Mouse (Mus musculus) fibroblast of lung, adult 2 months (primary cell): ENCODE data around the gene Arhgap25.

Experiments
- DNase-seq: peaks from one replicate; pipeline ENCODE4 v3.0.0-alpha.2; 2011; ENCODE audit warnings: low read depth

Gene Arhgap25

DNA sequence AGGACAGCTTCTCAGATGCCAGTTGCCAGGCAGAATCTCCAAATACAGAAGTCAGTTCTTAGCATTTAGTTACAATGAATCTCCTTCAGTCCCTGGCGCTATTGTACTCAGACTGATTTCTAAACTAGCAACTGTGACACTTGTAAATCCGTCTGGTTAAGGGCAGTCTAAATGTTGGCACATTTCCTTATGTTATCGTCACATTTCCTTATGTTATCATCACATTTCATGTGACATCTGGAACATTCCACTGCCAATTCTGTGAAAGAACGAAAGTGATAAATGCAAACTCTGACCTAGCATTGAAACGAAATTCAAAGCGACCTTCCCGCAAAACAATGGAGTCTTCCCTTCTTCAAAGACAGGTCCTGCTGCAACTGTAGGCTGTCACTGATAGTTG lies 87.8 kb downstream of the Arhgap25 start:
- no peak for DNase-seq

DNA sequence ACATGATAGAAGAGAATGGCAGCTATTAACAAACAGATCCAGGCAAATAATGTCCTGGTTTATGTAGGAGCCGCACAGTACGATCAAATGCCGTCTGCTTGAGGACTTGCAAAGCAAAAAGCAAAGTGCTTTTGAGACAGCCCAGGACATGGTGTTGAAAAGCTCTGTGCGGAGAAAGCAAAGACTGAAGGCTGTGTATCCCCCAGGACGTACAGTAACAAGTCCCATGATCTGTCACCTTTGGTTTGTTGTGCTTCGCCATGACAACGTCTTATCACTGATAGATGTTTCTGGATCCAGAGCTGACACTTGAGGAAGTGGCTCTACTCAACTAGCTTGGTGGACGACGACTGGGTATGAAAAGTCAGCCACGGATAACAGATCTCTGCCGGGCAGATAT lies 89.8 kb downstream of the Arhgap25 start:
- no peak for DNase-seq

DNA sequence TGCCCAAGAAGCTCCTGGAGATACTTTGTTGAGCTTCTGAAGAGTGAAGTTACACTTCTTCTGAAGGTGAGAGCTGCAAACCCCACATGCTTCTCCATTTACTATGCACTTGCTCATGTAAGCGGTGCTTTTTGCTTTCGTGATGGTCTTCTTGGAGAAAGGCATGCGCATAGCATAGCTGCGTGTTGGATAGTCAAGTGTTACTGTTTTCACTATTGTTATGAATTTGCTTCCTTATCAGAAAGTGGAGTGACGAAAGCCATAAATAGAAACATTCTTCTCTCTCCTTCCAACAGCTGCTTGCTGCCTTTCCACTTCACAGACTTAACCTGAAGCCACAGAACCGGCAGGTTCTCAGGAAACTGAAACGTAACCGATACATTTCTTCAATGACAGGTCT lies 96.3 kb downstream of the Arhgap25 start:
- no peak for DNase-seq

DNA sequence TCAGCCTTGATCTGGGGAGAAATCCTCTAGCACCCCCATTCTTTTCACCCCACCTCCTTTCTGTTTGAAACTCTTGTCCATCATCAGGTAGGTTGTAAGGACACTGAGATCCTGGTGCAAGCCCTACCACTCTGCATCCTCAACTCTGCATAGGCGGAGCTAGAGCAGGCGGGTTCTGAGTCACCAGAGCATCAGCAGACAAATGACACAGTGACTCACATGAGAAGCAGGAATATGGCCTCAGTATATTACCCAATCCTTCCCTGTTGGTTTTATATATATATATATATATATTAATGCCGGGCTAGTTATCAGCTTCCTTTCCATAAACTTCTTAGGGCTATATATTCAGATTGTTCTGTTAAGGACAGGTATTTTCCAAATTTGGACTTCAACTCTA lies 97.3 kb downstream of the Arhgap25 start:
- DNase-seq: no peak

DNA sequence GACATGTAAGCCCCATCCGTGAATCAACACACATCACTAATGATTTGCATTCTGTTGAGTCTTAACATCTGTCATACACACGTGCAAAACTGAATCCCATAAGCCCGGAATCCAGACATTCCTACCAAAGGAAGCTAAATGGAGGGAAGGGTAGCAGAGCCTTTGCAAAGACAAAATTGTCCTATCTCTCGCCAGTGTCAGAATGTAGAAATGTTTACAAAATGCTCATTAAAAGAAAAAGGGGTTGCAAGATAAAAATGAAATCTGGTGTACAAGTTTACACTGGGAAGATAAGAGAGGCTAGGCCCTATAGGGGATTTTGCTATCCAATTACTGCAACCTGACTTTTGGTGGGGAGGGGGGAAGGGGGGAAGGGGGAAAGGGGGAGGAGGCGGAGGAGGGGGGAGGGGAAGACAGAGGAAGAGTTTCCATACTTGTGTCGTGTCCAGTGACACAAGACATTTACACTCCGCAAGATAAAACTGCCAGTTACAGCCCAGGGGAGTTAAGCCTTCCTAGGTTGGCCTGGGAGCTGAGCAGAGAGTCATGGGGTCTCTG lies 104.5 kb downstream of the Arhgap25 start, which contains the start of gene Bmp10:
Bmp10 (plus strand) TSS at position 508 of the 558 bp plus-strand sequence.
- DNase-seq: no peak

DNA sequence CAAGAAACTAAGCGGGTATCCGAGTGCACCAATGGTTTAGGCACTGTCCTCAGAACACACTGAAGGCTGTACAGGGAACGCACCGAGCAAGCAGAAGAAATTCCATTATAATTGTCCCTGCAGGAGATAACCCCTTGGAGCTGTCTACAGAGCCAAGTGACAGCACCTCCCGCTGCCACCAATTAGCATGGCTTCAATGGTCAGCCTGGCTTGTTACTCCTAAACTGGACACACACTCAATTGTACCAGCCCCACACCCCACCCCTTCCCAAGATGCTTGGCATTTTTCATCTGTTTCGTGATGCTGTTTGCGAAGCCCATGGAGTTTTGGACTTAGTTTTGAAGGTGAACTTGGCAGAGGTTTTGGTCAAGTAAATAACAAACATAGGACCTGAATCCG lies 105.4 kb downstream of the Arhgap25 start:
- DNase-seq: no peak

DNA sequence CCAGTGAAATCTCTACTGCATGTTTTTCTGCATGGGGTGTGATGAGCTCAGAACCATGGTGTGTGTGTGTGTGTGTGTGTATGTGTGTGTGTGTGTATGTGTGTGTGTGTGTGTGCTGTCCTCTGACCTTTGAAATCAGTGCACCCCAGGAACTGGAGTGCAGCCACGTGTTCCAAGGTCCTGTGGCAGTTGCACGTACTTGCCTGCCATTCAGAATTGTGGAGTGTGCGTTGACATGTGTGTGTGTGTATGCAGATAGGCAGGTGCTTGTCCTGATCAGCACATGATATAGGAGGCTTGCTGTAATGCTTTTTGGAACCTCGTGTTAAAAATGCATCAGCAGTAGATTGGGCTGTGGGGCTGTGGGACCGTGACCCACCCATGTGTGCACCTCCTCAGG lies 106.1 kb downstream of the Arhgap25 start:
- DNase-seq: no peak

DNA sequence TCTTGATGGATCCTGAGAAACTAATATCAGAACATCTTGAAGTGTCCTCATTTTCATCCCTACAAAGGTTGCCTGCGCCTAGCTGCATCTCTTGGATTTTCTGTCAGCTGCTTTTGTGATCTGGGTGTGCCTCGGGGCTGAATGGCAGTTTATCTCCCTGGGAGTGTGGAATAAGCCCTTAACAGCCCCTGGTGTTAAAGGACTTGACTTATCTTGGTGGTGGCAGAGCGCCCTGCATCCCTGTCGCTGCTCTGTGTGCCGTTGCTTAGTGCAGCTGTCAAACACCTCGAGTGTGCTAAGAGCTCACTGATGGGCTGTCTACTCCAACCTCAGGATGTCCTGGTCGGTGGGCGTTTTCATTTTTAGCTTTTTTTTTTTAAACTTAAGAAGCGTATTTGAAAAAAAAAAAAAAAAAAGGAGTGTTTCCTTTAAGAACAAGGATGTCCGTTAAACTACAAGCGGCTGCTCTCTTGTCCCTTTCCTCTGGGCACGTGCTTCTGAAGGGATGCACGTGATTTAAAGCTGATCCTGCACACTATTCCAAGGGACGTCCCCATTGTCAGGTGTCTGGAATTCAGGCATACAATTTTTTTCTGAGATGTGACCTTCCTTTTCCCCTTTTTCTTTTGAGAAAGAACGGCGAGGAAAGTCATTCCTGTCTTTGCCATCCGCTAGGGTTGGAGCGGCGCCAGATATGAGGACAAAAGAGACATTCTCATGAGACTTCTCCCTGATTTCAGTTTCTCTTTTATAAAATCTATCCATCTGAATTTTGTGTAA lies 108.8 kb downstream of the Arhgap25 start:
- DNase-seq: no peak

DNA sequence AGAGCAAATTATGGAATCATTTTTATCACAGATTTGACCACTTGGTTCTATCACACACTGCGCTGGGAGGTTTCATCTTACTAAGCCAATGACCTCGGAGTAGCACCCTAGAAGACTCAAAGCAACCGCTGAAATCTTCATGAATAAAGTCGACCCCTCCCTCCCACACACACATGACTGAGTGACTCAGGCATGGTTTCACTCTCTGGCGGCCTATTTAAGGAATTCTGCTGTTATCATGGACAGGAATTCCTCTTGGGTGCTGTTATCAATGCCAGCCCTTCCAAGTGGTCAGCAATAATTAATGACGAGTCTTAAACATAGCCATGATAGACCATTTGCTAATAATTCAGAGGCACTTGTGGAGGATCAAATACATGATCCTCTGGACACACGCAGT lies 110.8 kb downstream of the Arhgap25 start:
- no peak for DNase-seq

DNA sequence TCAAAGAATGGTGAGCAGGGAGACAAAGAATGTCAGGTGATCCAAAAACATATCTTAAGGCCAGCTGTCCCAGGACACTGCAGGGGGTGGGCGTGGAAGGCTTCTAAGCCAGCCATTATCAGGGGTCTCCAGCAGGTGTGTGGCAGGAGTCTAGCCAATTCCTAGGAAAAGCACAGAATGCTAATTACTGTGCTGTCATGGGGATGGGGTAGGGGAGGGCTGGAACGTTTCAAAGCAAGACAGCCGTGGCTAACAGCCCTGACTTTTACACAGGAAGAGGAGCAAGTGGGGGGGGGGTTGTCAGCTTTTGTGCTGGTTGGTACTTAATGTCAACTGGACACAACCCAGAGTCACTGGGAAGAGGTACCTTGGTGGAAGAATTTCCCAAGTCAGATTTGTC lies 121.0 kb downstream of the Arhgap25 start:
- no peak for DNase-seq
